Mouse (Mus musculus): ENCODE data around the gene Lamc3.

GRCm38 (mm10) chr2:31865322-31865721, 21.8 kb upstream of the Lamc3 start:
- no peak for TF ChIP-seq CTCF (conservative IDR thresholded peaks at IDR 0.05; ENCODE audit: low read length)
- no peak for TF ChIP-seq POU5F1 (IDR thresholded peaks at IDR 0.05; ENCODE audit: borderline replicate concordance, low read length)

All from E14TG2a.4 (cell line).